16 mouse cellular contexts compared by ENCODE assay signal in genomic region chr1:82577339-82577738, GRCm38 (mm10). TPM values are rescaled to one million over a fixed set of nuclear protein-coding genes. Genes with fewer than 3 reads are reported as not detected.
"Had no signal": no experiment of that assay in that cellular context is flagged by ENCODE, and none has a peak within 500 bp of the region (broad histone marks: within the 10 kb centered on the region; RNA-seq: fewer than 3 reads in every experiment).

No protein-coding gene starts in this region.

- DNase-seq: forebrain, postnatal 0 days; layer of hippocampus, adult 9-11 months; layer of hippocampus, postnatal 36 days; left cerebral cortex, postnatal 4 days had no signal

- H3K9me3 ChIP-seq: heart, embryonic 13.5 days; heart, embryonic 15.5 days; hindbrain, embryonic 13.5 days; hindbrain, embryonic 15.5 days; kidney, embryonic 15.5 days; limb, embryonic 13.5 days; limb, embryonic 15.5 days had no signal

- H3K4me3 ChIP-seq: heart, adult 2 months; heart, embryonic 13.5 days; heart, embryonic 15.5 days; hindbrain, embryonic 13.5 days; hindbrain, embryonic 15.5 days; kidney, embryonic 15.5 days; limb, embryonic 13.5 days; limb, embryonic 15.5 days had no signal

- H3K9ac ChIP-seq: forebrain, postnatal 0 days; heart, embryonic 13.5 days; heart, embryonic 15.5 days; hindbrain, embryonic 13.5 days; hindbrain, embryonic 15.5 days; kidney, embryonic 15.5 days; limb, embryonic 13.5 days; limb, embryonic 15.5 days had no signal

- ATAC-seq: forebrain, postnatal 0 days; hindbrain, postnatal 0 days; intestine, embryonic 16.5 days had no signal

- H3K27me3 ChIP-seq: heart, embryonic 13.5 days; heart, embryonic 15.5 days; hindbrain, embryonic 13.5 days; hindbrain, embryonic 15.5 days; kidney, embryonic 15.5 days; limb, embryonic 13.5 days; limb, embryonic 15.5 days had no signal

- H3K4me2 ChIP-seq: heart, embryonic 11.5 days; heart, embryonic 13.5 days; hindbrain, embryonic 13.5 days; hindbrain, embryonic 15.5 days; kidney, embryonic 15.5 days; limb, embryonic 13.5 days; limb, embryonic 15.5 days had no signal

- H3K4me1 ChIP-seq: hindbrain, embryonic 13.5 days; hindbrain, embryonic 15.5 days; limb, embryonic 15.5 days had no signal

- H3K27ac ChIP-seq: hindbrain, embryonic 13.5 days; hindbrain, embryonic 15.5 days; hindbrain, postnatal 0 days; kidney, embryonic 15.5 days; limb, embryonic 13.5 days; limb, embryonic 15.5 days had no signal

- H3K36me3 ChIP-seq: heart, embryonic 13.5 days; heart, embryonic 15.5 days; hindbrain, embryonic 13.5 days; hindbrain, embryonic 15.5 days; kidney, embryonic 15.5 days; limb, embryonic 13.5 days; limb, embryonic 15.5 days had no signal

RNA-seq across cellular contexts. Expression of gene Col4a4, which starts 9.3 kb away (rescaled TPM):
- total RNA-seq: hematopoietic stem cell, adult 5-6 weeks had no signal

RNA-seq across cellular contexts. Expression of gene Col4a3, which starts 9.4 kb away (rescaled TPM):
- total RNA-seq: hematopoietic stem cell, adult 5-6 weeks had no signal
